Mouse (Mus musculus) WW6 (cell line): ENCODE data around the gene Nudt21.
"Not testable (repeated sequence)": the region's sequence is repeated elsewhere in the genome, so short reads cannot be mapped to it uniquely, and the experiment has no call there.

ENCODE experiments used
- DNase-seq: peaks from one replicate; pipeline ENCODE4 v3.0.0-alpha.2; 2013; ENCODE audit warnings: low read depth, low spot score

Gene Nudt21

DNA sequence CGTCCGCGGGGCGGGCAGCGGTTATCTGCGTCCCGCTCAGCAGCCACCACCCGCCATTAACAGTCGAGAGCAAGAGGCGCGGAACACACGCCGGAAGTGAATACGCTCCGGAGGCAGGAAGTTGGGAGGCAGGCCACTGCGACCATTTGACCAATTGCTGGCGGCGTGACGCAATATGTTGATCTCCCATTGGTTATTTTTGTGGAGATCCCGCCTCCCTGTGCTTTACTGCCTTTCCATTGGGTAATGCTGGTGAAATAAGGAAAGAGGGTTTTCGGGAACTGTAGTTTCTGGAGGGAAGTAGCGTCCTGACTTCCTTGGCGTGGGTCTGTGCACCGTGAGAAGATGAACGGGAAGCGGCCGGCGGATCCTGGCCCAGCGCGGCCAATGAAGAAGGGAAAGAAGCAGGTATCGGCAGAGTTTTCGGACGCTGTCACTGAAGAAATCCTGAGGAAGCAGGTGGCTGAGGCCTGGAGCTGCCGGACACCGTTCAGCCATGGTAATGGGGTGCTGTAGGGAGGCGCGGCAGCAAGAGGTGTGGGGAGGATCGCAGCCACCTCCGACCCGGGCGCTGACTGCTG lies at the start of gene Nudt21, which contains the start of gene Ogfod1:
TSS of gene Nudt21 (minus strand) at position 88 of the 581 bp plus-strand sequence.
TSS of gene Ogfod1 (plus strand) at position 255 of the 581 bp plus-strand sequence.
- DNase-seq = peak; percentile 97

DNA sequence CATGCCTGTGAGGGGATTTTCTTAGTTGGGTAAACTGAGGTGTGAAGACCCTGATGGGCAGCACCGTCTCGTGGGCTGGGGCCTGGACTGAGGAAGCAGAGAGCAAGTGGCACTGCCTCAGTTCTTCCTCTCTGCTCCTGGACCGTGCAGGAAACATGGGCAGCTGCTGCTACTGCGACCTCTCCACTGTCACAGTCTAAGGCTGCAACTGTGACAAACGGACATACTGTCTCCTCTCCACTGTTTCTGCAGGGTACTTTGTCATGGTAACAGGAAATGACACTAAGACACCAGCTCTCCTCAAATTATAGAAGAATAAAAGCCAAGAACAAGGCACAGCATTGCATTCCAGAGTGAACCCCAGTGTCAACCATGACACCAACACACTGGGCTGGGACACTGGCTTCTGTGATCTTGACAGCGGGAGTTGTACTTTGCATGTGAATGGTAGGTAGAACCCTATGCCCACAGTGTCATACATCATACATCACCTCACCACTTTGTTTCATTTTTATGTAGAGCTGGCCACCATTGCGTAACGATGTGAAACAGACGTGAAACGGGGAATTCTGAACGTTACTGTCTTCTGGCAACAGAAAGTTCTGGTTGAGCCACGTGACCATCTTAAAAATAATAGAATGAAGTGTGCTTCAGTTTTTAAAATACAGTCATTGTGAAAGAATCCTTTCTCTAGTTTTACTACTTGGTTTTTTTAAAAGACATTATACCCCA lies 39.8 kb upstream of the Nudt21 start:
- no peak for DNase-seq

DNA sequence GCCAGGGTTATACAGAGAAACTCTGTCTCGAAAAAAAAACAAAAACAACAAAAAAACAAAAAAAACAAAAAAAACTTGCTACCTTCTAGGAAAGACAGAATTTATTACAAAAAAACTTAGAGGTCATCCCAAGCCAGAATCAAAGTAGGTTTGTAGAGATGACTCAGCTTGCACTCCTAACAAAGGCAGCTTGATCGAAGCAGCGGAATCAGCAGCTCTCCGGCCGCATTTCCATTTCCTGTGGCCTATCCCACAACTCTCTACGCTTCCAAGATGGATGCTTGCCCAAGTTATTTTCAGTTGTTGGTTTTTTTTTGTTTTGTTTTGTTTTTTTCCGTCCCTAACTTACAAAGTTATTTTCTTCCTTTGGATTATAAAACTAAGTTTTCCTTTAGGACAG lies 32.0 kb upstream of the Nudt21 start:
- DNase-seq = no peak

DNA sequence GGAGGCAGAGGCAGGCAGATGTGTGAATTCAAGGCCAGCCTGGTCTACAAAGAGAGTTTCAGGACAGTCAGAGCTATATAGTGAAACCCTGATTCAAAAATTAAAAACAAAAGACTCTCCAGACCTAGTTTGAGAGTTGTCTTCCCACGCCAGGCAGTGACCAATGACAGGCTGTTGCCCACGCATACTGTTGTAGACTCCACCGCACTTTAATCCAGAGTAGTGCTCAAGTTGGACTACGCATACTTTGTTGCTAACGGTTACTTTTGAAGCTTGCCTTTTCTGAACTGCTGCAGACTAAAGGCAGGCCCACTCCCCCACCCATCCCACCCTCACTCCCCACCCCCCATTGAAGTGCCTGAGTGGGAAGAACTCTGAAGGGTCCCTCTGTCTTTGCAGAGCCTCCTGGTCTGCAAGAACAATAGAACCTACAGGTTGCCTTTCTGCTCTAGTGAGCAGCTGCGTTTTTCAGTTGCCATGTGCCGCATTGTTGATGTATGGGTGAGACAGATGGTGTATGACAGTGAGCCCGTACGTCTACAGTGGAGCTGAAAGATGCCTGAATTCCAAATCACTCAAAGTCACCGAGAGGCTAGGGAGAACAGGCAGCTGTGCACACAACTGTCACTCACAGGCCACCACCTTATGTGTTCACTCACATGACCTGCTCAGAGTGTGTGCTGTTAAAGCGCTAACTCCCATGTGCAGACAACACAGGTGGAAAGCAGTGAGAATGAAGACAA lies 29.5 kb upstream of the Nudt21 start:
- no peak for DNase-seq

DNA sequence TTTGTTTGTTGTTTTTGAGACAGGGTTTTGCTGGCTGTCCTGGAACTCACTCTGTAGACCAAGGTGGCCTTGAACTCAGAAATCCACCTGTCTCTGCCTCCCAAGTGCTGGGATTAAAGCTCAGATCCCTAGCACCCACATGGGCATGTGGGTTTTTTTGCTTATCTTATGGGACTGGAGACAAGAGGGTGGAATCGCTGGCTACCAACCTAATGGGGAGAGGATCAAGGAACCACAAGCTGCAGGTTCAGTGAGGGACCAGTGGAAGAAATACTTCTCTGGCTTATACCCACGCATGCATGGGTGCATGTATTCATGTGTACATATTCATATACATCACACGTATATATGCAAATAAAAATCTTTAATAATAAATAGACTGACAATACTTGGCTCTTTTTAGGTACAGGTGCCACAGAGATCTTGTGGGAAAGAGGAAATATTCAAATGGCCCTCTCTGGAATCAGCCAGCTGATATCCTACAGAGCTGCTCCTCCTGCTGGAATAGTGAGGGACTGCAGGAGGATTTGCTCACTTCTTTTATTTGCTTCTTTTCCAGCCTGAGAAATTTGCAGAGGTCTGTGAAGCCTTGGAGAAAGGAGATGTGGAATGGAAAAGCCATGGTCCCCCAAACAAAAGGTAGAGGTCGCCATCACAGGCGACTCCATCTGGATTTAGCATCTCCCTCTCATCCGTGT lies 20.5 kb upstream of the Nudt21 start:
- DNase-seq = no peak

DNA sequence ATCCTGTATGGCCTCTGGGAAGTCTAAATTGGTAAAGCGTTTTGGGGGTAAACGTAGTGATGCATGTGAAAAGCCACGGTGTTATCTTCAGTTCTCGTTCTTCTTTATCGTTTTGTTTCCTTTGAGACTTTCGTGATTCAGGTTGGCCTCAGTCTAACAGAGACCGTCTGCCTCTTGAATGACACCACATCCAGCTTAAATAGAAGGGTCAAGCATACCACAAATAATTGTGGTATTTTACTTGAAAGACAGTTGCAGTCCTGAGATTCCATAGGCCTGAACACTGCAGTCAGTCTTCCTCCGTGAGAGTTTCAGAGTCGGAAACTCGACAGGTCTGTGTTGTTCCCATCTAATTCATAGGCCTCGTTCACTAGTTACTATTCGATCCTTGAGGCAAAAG lies 15.9 kb upstream of the Nudt21 start:
- DNase-seq = no peak

DNA sequence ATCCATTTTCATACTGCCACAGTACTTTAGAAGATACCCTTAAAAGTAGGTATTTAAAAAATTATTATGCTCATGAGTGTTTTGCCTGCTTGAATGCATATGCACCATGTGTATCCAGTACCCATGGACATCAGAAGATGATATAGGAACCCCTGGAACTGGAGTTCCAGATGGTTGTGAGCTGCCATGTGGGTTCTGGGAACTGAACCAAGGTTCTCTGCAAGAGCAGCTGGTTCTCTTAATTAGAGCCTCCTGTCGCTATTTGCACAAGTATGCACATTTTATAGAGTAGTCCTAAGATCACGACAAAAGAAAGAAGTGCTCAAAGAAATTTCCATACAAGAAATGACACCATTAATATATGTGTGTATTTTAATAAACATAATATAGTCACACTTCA lies 11.0 kb upstream of the Nudt21 start:
- DNase-seq = no peak

DNA sequence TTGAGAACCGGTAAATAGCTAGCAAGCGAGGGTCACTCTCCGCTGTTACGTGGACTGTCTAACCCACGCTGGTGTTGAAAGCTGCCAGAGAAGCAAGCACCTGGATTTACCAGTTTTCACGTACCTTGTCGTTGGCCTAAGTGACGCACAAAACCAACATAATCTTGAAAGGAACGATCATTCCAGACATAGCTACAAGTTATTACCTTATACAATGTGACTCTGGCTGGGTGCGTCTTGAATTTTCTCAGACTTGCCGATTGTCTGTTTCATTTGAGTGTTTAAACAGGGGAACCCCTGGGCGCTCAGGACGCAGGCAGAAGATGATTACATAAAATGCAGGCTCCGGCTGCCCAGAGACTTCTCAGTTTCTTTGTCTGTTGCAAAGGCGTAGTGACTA lies 975 bp upstream of the Nudt21 start:
- no peak for DNase-seq

DNA sequence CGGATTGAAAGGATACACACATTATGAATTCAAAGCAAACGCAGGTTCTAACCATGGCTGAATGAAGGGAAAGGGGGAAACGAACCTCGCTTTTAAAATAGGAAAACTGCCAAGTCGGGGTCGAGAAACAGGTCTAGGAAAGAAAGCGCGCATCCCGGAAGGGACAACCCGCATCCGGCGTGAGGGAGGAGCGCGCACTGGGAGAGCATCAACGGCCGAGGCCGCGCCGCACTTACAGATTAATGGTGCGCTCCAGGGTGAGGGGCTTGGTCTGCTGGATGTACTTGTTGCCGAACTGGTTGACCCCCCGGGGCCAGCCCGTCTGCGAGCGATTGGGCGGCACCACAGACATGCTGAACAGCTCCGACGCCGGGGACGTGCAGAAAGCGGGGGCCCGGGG lies 290 bp downstream of the Nudt21 start:
- not testable (repeated sequence) for DNase-seq

DNA sequence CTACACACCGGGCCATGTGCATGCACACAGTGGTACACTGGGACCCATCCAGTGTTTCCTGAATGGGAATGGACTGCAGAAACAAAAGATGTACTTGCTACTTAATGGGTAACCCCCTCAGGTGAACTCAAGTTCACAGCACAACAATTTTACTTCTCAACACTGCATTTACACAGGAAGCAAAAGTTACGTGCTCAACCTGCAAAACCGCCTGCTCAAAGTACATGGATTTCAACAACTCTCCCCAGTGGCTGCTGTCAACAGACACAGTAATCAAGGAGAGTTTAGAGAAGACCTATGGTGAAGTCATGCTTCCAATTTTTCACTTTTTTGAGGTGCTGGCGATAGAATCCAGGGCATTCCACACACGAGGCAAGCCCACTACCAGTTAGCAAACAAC lies 1.6 kb downstream of the Nudt21 start:
- DNase-seq = no peak

DNA sequence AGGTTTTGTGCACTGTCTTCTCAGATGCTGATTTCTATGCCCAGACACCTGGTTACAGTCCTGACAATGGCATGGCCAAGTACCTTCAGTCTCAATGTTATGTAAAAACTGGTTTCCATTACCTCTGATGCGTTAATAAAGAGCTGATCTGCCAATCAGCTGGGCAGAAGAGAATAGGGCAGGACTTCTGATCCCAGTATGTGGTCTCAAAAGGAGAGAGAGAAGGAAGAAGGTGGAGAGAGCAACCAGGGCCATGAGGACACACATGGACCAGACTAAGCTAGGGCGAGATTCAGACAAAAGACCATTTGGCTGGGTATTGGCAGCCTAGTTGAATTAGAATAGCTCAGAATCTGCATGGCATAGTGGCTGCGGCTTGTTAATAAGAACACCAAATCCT lies 3.2 kb downstream of the Nudt21 start:
- DNase-seq = no peak

DNA sequence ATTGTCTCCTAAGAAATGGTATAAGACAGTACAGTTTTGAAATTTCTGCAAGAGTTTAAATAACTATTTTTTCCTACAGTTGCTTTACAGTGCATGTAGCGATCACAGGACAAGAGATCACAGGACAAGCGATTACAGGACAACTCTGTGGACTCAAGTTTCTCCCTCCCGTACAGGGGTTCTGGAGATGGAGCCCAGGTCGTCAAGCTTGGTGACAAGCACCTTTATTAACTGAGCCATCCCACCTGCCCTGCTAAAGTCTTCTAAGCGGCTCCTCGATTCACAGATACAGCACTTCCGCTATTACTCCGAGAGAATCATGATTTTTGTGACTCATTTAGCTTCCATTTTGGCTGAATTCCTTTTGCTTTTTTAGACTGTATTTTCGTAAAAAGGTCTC lies 7.1 kb downstream of the Nudt21 start:
- DNase-seq = no peak

DNA sequence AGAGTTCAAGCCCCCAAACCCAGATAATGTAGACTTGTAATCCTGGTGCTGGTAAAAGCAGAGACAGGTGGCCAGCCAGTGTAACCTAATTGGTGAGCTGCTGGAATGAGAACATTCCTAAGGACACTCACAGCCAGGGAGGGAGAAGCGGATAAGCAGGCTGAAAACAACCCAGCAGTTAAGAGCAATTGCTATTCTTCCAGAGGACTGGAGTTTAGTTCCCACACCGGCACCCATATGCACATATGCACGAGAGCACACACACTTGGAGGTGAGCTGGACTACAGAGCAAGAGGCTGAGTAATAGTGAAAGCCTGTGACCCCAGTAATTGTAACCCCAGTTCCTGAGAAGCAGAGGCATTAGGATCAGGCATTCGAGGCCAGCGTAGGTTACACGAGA lies 12.9 kb downstream of the Nudt21 start:
- DNase-seq = no peak

DNA sequence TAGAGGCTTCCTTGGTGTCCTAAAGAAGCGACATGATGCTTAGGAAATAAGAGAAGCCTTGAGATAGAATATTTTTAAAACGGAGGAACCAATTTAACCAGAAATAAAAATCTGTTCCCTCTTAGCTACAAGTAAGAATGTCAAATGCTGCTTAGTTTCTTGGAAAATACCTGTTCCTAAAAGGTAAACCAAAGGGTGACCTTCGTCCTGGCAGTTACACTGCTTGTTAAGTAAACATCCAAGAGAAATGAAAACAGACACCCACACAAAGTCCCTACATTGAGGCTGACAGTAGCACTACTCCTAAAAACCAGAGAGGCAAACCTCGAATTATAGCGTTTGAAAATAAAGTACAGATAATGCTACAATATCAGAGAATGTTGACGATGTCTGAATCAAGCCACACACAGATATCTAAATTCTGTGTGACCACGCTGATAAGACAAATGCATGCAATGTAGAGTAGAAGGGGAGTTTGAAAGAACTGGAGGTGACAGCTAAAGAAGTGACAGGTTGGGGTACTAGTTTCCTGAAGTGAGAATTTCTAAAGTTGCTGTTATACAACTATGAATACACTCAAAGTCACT lies 23.7 kb downstream of the Nudt21 start:
- DNase-seq = no peak

DNA sequence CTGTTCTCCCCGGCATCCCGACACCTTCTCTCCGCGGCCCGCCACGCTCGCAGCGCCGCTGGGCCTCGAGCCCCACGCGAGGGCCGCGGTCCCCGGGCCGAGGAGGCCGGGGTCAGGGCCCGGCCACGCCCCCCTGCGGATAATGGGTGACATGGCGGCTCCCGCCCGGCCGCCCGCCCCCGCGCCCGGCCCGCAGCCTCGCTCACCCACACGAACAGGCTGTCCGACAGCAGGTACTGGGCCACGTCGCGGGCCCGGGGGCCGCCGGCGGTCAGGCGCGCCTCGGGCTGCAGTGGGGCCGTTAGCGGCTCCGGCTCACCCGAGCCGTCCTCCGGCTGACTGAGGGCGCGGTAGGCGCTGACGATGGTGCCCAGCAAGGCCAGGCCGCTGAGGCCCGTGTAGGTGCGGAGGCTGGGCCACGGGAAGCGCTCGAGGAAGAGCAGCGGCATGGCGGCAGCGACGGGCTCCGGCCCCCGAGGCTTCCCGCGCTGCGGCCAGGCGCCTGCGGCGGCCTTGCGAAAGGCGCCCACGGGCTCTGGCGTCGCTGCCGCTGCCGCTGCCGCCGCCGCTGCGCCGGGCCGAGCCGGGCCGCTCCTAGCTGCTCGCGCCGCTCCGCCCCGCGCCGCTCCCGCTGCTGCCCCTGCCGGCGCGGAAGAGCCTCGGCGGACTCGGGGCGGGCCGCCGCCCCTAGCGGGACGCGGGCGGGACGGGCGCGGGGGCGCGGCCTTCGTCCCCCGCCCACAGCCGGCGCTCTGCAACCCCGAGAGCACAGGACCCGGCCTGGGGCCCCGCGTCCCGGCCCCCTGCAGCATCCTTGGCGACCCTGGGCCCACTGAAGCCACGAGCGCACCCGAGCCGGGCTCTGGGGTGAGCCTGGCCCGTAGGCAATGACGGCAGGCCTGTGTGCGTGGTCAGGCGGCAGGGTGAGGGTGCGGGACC lies 24.5 kb downstream of the Nudt21 start, which contains the start of gene Amfr:
TSS of gene Amfr (minus strand) at position 830 of the 939 bp plus-strand sequence.
- DNase-seq = peak; percentile 47

DNA sequence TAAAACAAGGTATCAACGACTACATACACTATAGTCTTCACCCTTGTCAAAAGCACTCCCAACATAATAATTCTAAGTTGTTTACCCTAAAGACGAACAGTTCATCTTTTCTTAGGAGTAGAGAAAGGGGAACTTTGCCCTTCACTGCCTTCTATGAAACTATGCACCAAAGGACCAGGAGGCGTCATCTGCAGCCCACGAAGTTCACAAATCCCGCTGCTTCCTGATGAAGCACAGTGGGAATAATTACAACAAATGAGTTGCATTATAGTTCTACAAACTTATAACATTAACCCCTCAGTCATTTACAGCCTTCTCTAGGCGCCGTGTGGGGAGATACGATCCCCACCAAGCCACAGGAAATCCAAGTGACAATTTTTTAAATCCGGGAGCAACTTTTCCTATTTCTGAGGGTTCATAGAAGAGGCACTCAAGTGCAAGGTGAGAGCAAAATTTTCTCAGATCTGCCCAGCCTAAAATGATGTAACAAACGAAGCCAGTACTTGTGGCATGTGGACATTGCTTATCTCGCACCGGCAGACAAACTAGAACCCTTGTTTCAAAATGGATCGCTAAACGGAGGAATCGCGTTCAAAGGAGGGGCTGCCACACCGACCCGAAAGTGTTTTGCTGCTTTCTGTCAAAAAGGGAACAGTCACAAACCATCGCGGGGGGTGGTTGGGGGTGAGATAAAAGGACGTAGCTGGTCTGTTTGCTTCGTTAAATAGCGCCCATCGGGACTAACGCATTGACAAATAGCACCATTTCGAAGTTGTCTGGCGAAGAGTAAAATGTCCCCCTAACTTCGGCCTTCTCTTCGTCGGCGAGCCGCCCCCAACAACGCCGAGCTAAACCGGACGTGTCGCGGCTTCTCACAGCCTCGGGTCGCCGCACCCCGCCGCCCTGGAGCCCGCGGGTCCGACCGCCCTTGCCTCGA lies 25.5 kb downstream of the Nudt21 start:
- DNase-seq = no peak

DNA sequence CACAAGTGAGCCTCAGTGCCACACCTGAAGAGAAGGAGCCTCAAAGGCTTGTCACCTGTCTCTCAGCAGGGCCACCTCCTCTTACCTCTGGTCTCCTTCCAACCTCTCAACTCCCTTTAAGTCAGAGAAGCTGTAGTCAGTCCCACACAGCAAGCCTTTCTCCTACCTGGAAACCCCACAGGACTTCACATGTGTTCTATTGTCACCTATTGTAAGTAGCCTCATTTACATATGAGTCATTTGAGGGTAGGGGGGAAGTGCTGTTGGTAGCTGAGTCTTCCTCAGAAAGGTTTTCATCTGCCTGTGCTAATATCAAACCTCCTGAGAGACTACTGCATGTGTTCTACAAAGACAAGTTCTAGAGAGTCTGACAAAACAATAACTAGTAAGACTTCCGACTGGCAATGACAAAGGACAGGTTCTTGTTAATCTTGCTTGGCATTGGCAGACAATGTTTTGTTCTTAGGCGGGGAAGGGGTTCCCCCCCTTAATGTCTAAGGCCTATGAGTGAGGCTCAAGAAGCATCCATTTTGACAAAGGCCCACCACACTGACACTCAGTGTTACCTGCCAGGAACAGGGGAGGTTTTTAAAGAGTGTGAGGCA lies 26.6 kb downstream of the Nudt21 start:
- no peak for DNase-seq

DNA sequence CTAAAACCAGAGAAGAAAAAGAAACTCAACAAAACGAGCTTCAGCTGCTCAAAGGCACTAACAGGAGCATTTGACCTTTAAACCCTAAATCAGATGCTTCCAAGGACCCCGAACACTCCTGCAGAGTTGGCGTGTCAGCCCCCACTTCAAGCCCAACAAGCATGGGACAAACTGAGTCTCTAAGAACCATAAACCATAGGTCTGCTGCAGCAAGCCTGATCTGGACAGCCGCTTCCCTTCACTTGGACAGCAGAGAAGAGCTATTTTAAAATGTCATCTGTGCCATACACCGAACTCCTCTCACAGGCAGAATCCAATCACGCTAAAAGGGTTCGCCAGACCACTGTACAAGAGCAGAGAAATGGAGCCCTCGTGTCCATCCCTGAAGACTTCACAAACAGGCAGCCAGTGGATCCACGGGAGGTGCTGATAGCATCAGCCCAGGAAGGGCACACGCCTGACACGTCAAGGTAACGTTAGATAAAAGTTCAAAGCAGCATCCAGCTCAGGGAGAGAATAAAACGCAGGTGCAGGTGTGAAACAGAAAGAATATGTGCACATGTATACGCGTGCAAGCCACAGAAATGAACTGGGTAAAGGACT lies 27.5 kb downstream of the Nudt21 start:
- DNase-seq = no peak

DNA sequence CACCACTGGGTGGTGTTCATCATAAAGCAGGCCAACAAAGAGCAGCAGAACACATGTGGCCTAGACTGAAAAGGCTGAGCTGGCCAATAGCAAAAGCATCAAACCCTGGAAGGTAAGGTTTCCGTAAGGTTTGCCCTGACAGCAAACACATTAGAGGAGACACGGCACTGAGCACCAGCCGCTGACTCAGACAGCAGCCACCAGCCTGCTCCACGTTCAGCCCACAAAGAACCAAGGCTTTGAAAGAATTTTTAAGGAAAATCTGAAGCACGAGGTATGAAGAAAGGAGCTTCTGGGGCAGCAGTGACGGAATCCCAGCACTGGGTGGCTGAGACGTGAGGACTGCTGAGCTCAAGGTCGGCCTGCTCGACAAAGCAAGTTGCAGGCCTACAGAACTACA lies 32.7 kb downstream of the Nudt21 start:
- no peak for DNase-seq
